Mouse (Mus musculus) gastrocnemius, postnatal 36 days (tissue): ENCODE measurements around the gene Foxp1. TPM values are rescaled to one million over a fixed set of nuclear protein-coding genes. Genes with fewer than 3 reads are reported as not detected.

Experiments used
- DNase-seq, 2 experiments: peaks; one replicate each; pipeline ENCODE4 v3.0.0; 2022
- intact Hi-C: fragments of 180-260 bp; cut with DNase I; formaldehyde crosslinking; loops from one replicate; pipeline ENCODE4 v1.15.1; 2025
- total RNA-seq, 2 experiments: library from RNA; stranded (reverse); gene quantifications; 2 replicates each; pipeline ENCODE4 v1.2.3; 2021

The Foxp1 gene
- total RNA-seq, 2 experiments from 2014 or later: 15.9 to 18.4 TPM

DNA sequence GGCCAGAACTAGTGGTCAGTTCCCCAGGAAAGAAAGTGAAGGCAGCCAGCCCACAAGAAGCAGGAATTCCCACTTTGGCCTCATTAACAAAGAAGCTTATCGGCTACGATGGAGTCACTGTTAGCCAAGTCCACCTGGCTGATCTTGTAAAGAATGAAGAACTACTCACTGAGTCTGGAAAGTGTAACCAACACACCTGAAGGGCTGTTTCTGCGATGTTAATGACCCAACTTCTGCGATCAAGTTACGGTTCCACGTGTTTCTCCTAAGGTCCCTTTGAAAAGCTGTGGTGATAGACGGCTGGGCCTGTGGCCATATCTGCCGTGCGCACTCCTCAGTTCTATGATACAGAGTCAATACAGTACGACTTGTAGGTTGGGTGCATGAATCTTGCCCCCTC is 33.1 kb downstream of the Foxp1 start:
- no peak for DNase-seq
- intact Hi-C loops: no loop called here

DNA sequence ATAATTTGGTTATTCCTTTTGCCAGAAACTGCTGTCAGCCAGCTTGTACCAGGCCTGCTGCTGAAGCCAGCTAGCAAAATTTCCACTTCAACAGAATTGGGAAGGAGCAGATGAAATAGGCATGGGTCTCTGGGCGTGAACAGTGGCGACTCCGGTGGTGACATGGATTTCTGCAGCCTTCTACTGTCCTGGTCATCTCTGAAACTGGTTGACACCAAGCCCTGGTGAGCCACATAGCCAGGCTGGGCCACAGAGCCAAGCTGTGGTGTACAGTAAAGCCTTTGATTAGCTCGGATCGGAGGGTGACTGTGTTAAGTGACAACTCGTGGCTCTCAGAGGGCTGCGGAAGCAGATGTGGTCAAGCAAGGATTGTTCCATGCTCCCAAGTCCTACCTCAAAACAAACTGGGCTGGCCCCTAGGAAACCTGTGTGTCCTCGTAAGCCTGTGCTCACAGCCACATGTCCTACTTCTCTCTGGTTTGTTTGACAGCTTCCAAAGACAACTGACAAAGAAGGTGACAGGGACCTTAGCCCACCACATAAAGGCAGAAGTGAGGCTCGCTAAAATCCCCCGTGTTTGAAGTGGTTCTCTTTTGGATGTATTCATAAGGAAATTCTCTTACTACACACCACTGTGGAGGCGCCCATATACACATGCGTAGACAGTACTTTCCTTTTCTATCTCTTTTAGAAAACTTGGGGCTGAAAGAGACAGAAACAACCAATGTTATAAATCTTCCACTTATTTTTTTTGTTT is 36.5 kb downstream of the Foxp1 start:
- no peak for DNase-seq
- intact Hi-C loops: no loop called here

DNA sequence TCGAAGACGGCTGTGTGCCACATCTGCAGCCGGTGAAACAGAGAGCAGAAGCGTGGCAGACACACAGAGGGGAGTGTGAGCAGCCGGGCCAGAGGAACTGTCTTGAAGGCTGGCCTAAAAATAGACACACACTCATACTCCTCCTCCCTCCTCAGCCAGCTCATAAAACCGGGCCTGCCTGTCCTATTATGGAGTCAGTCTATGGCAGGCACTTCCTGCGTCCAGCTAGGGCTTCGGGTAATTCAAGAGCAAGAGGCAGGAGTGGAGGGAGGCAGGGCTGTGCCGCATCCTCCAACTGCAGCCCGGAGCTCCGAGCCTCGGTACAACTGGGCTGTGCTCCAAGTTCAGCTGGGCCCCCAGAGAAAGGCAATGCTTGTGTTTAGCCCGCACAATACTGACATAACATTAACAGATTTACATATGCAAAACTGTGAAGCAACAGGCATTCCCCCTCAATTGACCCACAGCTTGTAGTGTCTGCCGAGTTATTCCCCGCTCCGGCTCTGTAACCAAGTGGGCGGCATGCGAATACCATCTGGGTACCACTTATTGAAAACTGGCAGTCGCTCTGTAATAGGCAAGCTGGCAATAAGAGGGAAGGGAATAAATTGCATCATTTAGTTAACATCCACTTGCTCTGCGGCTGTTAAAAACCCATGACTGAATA is 37.2 kb downstream of the Foxp1 start:
- intact Hi-C loops: no loop called here

GRCm38 (mm10) chr6:99484884-99485216 is 37.7 kb downstream of the Foxp1 start:
- intact Hi-C loops: no loop called here
- no peak for DNase-seq

More for the DNA sequence above, 37.2 kb downstream of the Foxp1 start:
- DNase-seq: peak; percentile 56 to 67

- intact Hi-C loops: no loop called here
- no peak for DNase-seq
Observed at GRCm38 (mm10) chr6:99484197-99484725, 38.3 kb downstream of the Foxp1 start.

GRCm38 (mm10) chr6:99483556-99483955 is 39.0 kb downstream of the Foxp1 start:
- intact Hi-C loops: no loop called here
- DNase-seq: no peak

- intact Hi-C loops: no loop called here
- no peak for DNase-seq
Observed at GRCm38 (mm10) chr6:99481568-99481967, 41.0 kb downstream of the Foxp1 start.

DNA sequence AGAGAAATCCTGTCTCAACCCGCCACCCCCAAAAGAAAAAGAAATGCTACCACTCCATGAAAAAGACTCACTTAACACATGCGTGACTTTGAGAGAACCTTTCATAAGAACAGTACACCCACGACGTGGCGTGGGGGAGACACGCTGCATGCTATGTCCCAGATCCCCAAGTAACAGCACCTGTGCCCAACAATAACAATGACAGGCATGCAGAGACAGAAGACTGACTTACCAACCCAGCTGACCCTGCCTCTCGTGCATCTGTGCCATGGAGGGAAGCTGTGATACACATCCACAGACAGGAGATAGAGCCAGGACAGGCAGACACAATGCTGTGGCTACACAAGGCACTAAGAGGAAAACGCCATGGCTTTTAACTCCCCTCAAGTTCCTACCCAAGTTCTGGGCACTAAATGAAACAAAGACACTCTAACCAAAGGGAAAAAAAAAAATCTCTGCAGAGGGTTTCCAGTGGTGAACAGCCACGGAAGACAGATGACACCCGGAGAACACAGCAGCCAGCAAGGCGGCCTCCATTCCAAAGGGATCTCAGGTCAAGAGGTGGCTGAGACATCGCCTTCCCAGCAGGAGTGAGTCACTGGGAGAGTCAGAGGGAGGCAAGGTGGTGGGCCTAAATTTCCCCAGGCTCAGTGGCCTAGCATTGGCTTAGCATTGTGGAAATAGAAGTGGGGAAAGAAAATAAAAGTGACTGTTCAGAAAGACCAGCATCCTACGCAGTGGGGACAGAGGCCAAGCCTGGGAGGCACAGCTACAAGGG is 43.5 kb downstream of the Foxp1 start:
- DNase-seq: no peak
- intact Hi-C loops: no loop called here

DNA sequence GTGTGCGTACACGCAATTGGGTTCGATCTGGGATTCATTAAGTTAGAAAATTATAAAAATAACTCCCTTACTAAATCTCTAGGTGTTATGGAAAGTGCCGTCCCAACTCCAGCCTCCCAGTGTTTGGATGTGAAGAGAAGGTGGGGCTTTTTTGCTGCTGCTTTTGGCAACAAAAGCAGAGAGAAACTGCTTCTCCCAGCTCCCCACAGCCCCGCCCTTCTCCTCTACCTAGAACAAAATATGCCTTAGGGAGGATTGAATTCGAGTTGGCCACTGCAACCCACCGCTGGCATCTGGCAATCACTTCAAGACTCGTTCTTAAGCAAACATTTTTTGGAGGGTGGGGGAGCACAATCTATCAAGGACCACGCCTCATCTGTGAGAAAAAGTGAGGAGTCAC is 47.5 kb downstream of the Foxp1 start:
- no peak for DNase-seq
- intact Hi-C loops: no loop called here

GRCm38 (mm10) chr6:99470906-99471305 is 51.6 kb downstream of the Foxp1 start:
- intact Hi-C loops: no loop called here

GRCm38 (mm10) chr6:99469134-99469834 is 53.2 kb downstream of the Foxp1 start:
- no peak for DNase-seq
- intact Hi-C loops: no loop called here

More at GRCm38 (mm10) chr6:99470906-99471305, 51.6 kb downstream of the Foxp1 start:
- no peak for DNase-seq

- DNase-seq: no peak
- intact Hi-C loops: no loop called here
Observed at GRCm38 (mm10) chr6:99467831-99468230, 54.7 kb downstream of the Foxp1 start.

GRCm38 (mm10) chr6:99467109-99467508 is 55.4 kb downstream of the Foxp1 start:
- DNase-seq: no peak
- intact Hi-C loops: no loop called here

- intact Hi-C loops: no loop called here
- no peak for DNase-seq
Observed at GRCm38 (mm10) chr6:99466354-99466753, 56.2 kb downstream of the Foxp1 start.

DNA sequence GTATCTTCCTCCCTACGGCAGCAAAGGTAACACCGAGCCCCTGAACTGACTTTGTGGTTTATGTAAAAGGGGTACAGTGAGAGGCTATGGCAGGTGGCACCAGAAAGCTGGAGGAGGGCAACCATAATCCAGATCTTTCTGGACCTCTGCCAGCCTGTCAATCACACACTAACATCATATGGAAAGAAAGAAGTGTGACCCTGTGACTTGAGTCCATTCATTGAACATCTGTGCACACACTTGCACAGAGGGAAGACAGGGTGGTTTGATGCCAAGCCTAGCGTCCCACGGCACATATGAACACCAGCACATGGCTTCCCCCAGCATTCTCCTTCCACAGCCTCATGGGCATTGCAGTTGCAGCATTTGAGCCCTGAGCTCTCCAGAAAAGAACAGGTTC is 58.1 kb downstream of the Foxp1 start:
- intact Hi-C loops: no loop called here
- no peak for DNase-seq

GRCm38 (mm10) chr6:99463906-99464305 is 58.6 kb downstream of the Foxp1 start:
- DNase-seq: no peak
- intact Hi-C loops: no loop called here

- no peak for DNase-seq
- intact Hi-C loops: no loop called here
Observed at GRCm38 (mm10) chr6:99458775-99459174, 63.7 kb downstream of the Foxp1 start.

DNA sequence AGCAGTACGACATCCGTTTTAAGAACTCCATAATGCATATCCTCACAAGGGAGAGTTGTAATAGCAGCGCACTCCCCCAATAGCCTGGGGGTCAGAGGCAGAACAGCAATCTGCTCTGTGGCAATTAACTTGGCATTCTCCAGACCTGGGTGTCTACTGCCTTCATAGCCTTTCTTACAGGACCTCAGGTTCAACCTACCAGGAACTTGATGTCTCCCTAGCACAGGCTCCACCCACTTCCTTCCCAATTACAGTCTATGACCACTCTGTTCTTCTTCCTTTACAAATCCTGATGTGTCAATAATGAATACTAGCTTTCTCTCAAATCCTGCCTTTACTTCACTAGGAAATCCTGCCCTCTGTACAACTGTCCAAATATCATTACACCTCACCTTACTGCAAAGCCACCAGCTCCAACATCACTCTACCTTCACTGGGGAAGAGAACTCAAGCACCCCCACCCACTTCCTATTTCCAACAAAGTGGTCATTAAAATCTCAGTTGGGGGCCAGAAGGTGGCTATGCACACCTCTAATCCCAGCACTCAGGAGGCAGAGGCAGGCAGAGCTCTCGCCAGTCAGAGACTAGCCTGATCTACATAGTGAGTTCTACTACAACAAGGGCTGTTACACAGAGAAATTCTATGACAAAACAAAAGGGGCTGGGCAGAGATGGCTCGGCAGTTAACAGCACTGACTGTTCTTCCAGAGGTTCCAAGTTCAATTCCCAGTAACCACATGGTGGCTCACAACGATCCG is 68.6 kb downstream of the Foxp1 start:
- intact Hi-C loops: no loop called here
- no peak for DNase-seq

DNA sequence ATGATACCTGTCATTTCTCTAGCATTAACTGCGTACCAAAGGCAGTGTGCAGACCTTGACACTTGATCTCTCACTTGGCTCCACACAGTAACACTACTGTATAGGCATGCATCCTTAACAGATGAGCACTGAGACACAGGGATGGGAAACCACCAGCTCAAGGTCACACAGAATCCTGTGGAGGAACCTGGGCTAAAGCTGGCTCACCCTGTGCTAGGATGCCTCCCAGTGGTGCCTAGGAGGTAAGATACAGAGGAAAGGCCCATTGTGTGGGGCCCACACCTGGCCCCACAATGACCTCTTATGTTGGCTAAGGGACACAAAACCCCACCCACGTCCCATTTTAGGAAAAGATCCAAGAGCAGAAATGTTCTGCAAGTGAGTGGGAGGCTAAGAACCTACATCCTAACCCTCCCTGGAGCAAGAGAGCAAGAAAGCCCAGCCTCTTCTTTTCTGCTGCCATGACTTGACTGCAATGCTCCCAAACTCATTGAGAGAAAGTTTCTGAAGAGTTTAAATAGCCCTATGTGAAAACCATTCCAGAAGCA is 69.8 kb downstream of the Foxp1 start:
- no peak for DNase-seq
- intact Hi-C loops: no loop called here

GRCm38 (mm10) chr6:99451479-99451878 is 71.0 kb downstream of the Foxp1 start:
- DNase-seq: no peak
- intact Hi-C loops: no loop called here
